Comparison of ENCODE assay signal across 8 mouse cellular contexts in the genomic region with DNA sequence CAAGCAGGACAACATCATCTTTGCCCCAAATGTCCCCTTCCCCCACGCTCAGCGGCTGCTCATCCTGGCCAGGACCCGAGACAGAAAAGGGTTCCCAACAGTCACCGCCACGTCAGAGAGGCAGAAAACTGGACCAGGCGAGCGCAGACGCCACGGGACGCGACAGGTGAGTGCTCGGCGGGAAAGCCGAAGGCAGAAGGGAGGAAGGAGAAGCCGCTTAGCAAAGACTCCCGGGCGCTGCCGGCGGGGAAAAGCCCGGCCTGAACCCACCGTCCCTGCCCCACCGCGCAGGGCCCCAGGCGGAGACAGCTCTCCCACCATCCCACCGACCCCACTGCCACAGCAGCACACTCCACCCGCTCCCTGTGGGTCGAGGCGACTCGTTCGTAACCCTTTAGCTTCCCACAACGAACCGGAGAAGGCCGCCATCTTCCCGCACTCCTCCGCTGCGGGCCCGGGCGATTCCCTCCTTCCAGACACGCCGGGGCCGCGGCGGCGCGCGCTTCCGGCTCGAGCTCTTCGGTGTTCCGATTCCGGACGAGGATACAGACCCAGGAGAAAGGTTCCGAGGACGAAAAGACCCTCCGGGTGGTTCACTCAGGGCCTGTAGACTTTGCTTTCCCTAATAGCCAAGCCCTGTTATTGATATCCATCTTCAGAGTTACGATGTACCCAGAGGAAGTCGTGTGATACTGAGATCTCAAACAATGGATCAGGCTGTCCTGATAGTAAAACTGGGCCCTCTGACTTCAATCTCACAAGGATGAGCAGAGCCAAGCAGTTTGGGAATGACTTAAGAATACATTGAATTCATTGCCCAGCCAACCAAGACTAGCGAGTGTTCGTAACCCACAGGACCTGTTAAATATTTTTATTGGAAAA. TPM values are rescaled to one million over a fixed set of nuclear protein-coding genes. Genes with fewer than 3 reads are reported as not detected.
DNase-seq lines count a peak whose midpoint lies in the region; ATAC-seq and TF ChIP-seq lines count a peak whose summit lies in the region.

A gene (minus strand): TSS at position 523 of the 882 bp plus-strand sequence.

- peak; percentile 77 for DNase-seq in gastrocnemius, postnatal 10 days
- peak; percentile 86 for DNase-seq in induced T-regulatory cell, adult 2 months (ENCODE audit: low read depth)
- DNase-seq in left cerebral cortex, adult 9 months (ENCODE audit: low spot score in 2 of 2), result peak; percentile 25 to 84
- peak; percentile 82 for DNase-seq in right cerebral cortex, postnatal 14 days
- DNase-seq in urinary bladder, postnatal 36 days (ENCODE audit: low spot score in 2 of 2), result peak; percentile 74 to 76

- peak within 1 kb of the TSS; percentile 9; the same call in 1 of the 2 replicates for H3K27ac ChIP-seq in cortical plate, adult 2 months (ENCODE audit: insufficient read depth, low read length)

- TF ChIP-seq CTCF in cortical plate, adult 2 months (IDR thresholded peaks at IDR 0.05; ENCODE audit: extremely low read depth, insufficient read depth, low read length), result no peak

- peaks cover 2% of the 10 kb centered on the region; the same call in 1 of the 2 replicates for H3K4me1 ChIP-seq in cortical plate, adult 2 months (ENCODE audit: control insufficient read depth, insufficient read depth, low read length)

- TF ChIP-seq POLR2A in cortical plate, adult 2 months (IDR thresholded peaks at IDR 0.05; ENCODE audit: extremely low read depth, insufficient read depth, low read length), result peak; percentile 46; the same call in 1 of the 2 replicates

- peak within 1 kb of the TSS; percentile 97 for H3K4me3 ChIP-seq in cortical plate, adult 2 months (ENCODE audit: insufficient read depth, low read length)

- ATAC-seq in activated CD4-positive, CD25-positive, alpha-beta regulatory T cell, adult 4 months, result peak; percentile 87
- peak; percentile 97 for ATAC-seq in megakaryocyte progenitor cell, adult 5-6 weeks (replicated peaks; ENCODE audit: poor library complexity)

RNA-seq across cellular contexts. Expression of the gene that starts here (rescaled TPM):
- polyA plus RNA-seq in activated CD4-positive, CD25-positive, alpha-beta regulatory T cell, adult 4 months (2017; shearing (Covaris generic)), result 10 to 100 TPM; 84.3 to 91.8 TPM
- 64.1 and 71.8 TPM in 2 replicates for polyA plus RNA-seq in cortical plate, adult 2 months (2012; rRNA removed)
- total RNA-seq in gastrocnemius, postnatal 10 days (2021), result 100 to 1,000 TPM; 103 to 107 TPM
- 87.2 and 90.0 TPM in 2 replicates for total RNA-seq in megakaryocyte progenitor cell, adult 5-6 weeks (2015)
- 200 and 220 TPM in 2 replicates for total RNA-seq in megakaryocyte progenitor cell, adult 5-6 weeks (2017)

Comparison
In these comparisons a context has a peak if more than half of its experiments do, and no peak if none do; other contexts are left out.
1. Peak in every context shown above with its lines: DNase-seq, ATAC-seq, H3K4me3 ChIP-seq and H3K27ac ChIP-seq.